Mouse (Mus musculus): ENCODE data around the gene Zfp286. TPM values are rescaled to one million over a fixed set of nuclear protein-coding genes. Genes with fewer than 3 reads are reported as not detected.

Gene Zfp286
- total and polyA plus RNA-seq, 3 experiments: not detected

- Histone ChIP-seq H3K4me1 (ENCODE audit: control insufficient read depth in 1 of 2, insufficient read depth in 2 of 2, low read length in 2 of 2) (no peaks in the 10 kb centered on the region), H3K79me2 (ENCODE audit: control insufficient read depth, insufficient read depth, low read length, poor library complexity) (no peaks in the 10 kb centered on the region), H3K9me3 (replicated peaks; ENCODE audit: insufficient read depth, low read length) (no peaks in the 10 kb centered on the region), H3K36me3 (ENCODE audit: control insufficient read depth in 1 of 2, insufficient read depth in 2 of 2, low read length in 2 of 2) (no peaks in the 10 kb centered on the region), H3K9ac (ENCODE audit: control insufficient read depth, low read depth, low read length, poor library complexity, severe bottlenecking) (no peak overlapping the region), H3K27me3 (ENCODE audit: control insufficient read depth in 1 of 2, insufficient read depth in 2 of 2, low read length in 2 of 2) (peaks cover 0 to 6% of the 10 kb centered on the region in 2 experiments), H3K27ac (ENCODE audit: control insufficient read depth, low read depth, low read length) (no peak overlapping the region), H3K4me3 (ENCODE audit: control insufficient read depth in 1 of 2, insufficient read depth in 1 of 2, low read depth in 2 of 2, low read length in 2 of 2) (no peak overlapping the region)
- DNase-seq (ENCODE audit: low read depth, low spot score): no peak
- no peak for TF ChIP-seq CHD1 (IDR thresholded peaks at IDR 0.05; ENCODE audit: low read depth, low read length)
- TF ChIP-seq ELF1 (IDR thresholded peaks at IDR 0.05; ENCODE audit: low read depth, low read length): no peak
- TF ChIP-seq RAD21 (IDR thresholded peaks at IDR 0.05; ENCODE audit: low read depth, low read length): no peak
- no peak for TF ChIP-seq KAT2A (conservative IDR thresholded peaks at IDR 0.05; ENCODE audit: low read depth, low read length)
- no peak for TF ChIP-seq ZKSCAN1 (IDR thresholded peaks at IDR 0.05; ENCODE audit: low read depth, low read length)
- TF ChIP-seq HCFC1 (IDR thresholded peaks at IDR 0.05; ENCODE audit: low read depth, low read length): no peak
- no peak for TF ChIP-seq JUND (IDR thresholded peaks at IDR 0.05; ENCODE audit: low read depth, low read length)
- no peak for TF ChIP-seq SMC3 (IDR thresholded peaks at IDR 0.05; ENCODE audit: low read depth, low read length)
- TF ChIP-seq ETS1 (IDR thresholded peaks at IDR 0.05; ENCODE audit: low read depth, low read length): no peak
- TF ChIP-seq CHD2 (IDR thresholded peaks at IDR 0.05; ENCODE audit: low read length): no peak
- no peak for TF ChIP-seq ZNF384 (IDR thresholded peaks at IDR 0.05; ENCODE audit: low read depth, low read length)
- no peak for TF ChIP-seq RCOR1 (IDR thresholded peaks at IDR 0.05; ENCODE audit: low read depth, low read length)
- no peak for TF ChIP-seq TCF12 (IDR thresholded peaks at IDR 0.05; ENCODE audit: low read depth, low read length)
- no peak for TF ChIP-seq MYC (IDR thresholded peaks at IDR 0.05; ENCODE audit: low read depth, low read length)
These were observed 41.2 kb downstream of the Zfp286 start for GRCm38 (mm10) chr11:62748062-62748461.

DNA sequence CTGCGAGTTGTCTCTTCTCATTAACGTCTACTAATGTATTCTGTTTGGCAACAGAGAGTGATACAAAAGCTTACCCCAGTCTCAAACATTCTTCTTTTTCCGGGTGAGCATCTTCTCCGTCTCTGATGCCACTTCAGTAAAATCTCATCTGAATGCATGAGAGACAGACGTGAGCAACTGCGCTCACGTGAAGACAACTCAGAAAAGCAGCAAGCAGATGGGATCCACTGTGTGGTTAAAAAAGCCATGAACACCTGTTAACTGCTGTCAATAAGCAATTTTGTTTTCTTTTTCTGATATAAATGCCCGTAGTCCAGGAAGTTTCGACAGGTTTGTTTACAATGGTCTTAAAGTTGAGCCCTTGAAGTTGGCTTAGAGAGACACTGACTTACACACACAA is 42.0 kb downstream of the Zfp286 start:
- no peak overlapping the region for H3K27ac ChIP-seq (ENCODE audit: control insufficient read depth, low read depth, low read length)
- no peaks in the 10 kb centered on the region for H3K4me1 ChIP-seq (ENCODE audit: control insufficient read depth in 1 of 2, insufficient read depth in 2 of 2, low read length in 2 of 2)
- H3K4me3 ChIP-seq (ENCODE audit: control insufficient read depth in 1 of 2, insufficient read depth in 1 of 2, low read depth in 2 of 2, low read length in 2 of 2): no peak overlapping the region
- no peaks in the 10 kb centered on the region for H3K36me3 ChIP-seq (ENCODE audit: control insufficient read depth in 1 of 2, insufficient read depth in 2 of 2, low read length in 2 of 2)
- TF ChIP-seq GATA1 (IDR thresholded peaks at IDR 0.05; ENCODE audit: low read depth, low read length): no peak
- no peak for TF ChIP-seq E2F4 (IDR thresholded peaks at IDR 0.05; ENCODE audit: borderline replicate concordance, low read depth, low read length)
- TF ChIP-seq BHLHE40 (IDR thresholded peaks at IDR 0.05; ENCODE audit: borderline replicate concordance, low read depth, low read length): no peak
- no peak for TF ChIP-seq MYB (IDR thresholded peaks at IDR 0.05; ENCODE audit: low read depth, low read length)
- TF ChIP-seq ZNF384 (IDR thresholded peaks at IDR 0.05; ENCODE audit: low read depth, low read length): no peak
- no peak for TF ChIP-seq ZC3H11A (IDR thresholded peaks at IDR 0.05; ENCODE audit: low read depth, low read length)
- TF ChIP-seq KAT2A (conservative IDR thresholded peaks at IDR 0.05; ENCODE audit: low read depth, low read length): no peak
- no peak for TF ChIP-seq CHD2 (IDR thresholded peaks at IDR 0.05; ENCODE audit: low read length)
- TF ChIP-seq ZMIZ1 (IDR thresholded peaks at IDR 0.05; ENCODE audit: low read depth, low read length): no peak
- no peak for TF ChIP-seq JUND (IDR thresholded peaks at IDR 0.05; ENCODE audit: low read depth, low read length)
- no peak for TF ChIP-seq ZKSCAN1 (IDR thresholded peaks at IDR 0.05; ENCODE audit: low read depth, low read length)
- TF ChIP-seq MXI1 (IDR thresholded peaks at IDR 0.05; ENCODE audit: low read depth, low read length): no peak
- no peak for TF ChIP-seq NRF1 (IDR thresholded peaks at IDR 0.05; ENCODE audit: insufficient read depth, low read depth, low read length, poor library complexity, severe bottlenecking)
- H3K9me3 ChIP-seq (replicated peaks; ENCODE audit: insufficient read depth, low read length): no peaks in the 10 kb centered on the region
- H3K79me2 ChIP-seq (ENCODE audit: control insufficient read depth, insufficient read depth, low read length, poor library complexity): no peaks in the 10 kb centered on the region
- DNase-seq (ENCODE audit: low read depth, low spot score): no peak
- H3K9ac ChIP-seq (ENCODE audit: control insufficient read depth, low read depth, low read length, poor library complexity, severe bottlenecking): no peak overlapping the region
- H3K27me3 ChIP-seq (ENCODE audit: control insufficient read depth in 1 of 2, insufficient read depth in 2 of 2, low read length in 2 of 2): peaks cover 0 to 6% of the 10 kb centered on the region in 2 experiments
